Mouse (Mus musculus) 3T3-L1 (cell line): Measurements from ENCODE around the gene Anln.

Experiments used
- DNase-seq: peaks from one replicate; pipeline ENCODE4 v3.0.0-alpha.2; 2015; ENCODE audit warnings: low read depth, low spot score

Gene Anln

DNA sequence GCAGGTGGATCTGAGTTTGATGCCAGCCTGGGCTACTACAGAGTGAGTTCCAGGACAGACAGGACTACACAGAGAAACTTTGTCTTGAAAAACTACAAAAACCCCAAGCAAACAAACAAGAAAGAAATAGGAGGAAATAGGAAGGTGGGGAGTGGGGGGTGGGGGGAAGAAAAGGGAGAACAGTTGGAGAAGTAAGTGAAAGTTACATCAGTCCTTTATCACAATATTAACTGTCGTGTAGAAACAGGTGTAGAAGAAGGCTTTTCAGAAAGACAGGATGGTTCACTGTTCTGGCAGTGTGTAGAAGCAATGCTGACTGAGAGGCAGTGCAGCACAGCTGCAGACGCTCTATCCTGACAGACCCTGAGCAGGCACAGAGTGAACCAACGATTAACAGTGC, 14.0 kb upstream of the Anln start:
- DNase-seq: no peak

DNA sequence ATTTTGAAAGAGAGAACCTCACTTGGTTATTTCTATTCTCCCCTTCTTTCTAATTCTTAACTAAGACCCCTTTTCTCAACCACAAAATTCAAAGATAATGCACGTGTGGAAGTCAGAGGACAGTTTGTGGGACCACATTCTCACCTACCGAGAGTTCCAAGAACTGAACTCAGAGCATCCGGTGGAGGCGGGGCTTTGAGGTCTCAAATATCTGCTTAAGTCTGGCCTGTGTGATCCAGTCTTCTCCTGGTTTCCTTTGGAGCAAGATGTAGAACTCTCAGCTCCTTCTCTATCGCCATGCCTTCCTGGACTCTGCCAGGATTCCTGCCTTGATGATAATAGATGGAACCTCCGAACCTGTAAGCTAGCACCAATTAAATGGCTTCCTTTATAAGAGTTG, 13.0 kb upstream of the Anln start:
- no peak for DNase-seq

DNA sequence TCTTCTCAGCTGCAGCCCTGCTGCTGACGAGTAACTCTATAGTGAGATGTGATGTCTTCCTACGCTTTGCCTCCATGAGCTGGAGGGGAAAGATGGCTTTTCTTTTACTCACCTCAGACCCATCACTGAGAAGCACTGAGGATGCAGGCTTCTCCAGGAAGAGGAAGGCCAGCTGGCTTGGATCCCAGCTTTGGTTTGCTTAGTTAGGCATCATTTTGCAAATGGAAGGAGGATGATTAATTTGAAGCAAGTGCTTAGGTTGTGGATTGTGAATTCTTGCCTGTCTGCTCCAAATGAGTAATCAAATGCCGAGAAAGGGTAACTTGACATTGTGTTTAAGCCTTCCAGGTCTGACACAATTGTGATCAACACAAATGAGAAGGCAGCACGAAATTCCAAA, 10.0 kb upstream of the Anln start:
- peak; percentile 62 for DNase-seq

GRCm38 (mm10) chr9:22394725-22395124, 5.7 kb upstream of the Anln start:
- DNase-seq: no peak

- DNase-seq: peak; percentile 98
These were observed 1.4 kb upstream of the Anln start for GRCm38 (mm10) chr9:22390390-22390789.

DNA sequence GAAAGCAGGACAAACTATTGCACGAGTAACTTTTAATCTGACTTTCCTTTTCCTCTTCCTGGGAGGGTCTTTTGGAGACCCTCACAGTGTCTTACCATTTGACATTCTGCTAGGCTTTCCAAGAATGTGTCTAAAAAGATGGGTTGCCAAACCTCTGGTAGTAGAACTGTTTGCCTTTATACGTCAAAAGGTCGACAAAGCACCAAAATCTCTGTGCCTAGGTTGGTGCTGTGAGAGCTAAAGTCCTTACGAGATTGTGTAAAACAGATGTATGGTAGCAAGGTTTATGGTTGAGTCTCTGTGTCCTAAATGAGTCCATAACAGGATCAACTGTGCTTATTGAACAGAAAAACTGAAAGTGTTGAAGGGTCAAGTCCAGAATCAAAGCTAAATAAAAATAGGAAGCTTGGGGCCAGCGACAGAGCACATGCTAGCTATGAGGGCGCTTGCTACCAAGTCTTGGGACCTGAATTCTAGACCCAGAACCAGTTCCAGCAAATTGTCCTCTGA, 803 bp upstream of the Anln start:
- peak; percentile 51 for DNase-seq

GRCm38 (mm10) chr9:22388401-22388980, 497 bp downstream of the Anln start:
- peak; percentile 69 for DNase-seq

- DNase-seq: no peak
These were observed 1.1 kb downstream of the Anln start for GRCm38 (mm10) chr9:22387901-22388300.

- DNase-seq: peak; percentile 93
These were observed 3.1 kb downstream of the Anln start for GRCm38 (mm10) chr9:22385890-22386289.

DNA sequence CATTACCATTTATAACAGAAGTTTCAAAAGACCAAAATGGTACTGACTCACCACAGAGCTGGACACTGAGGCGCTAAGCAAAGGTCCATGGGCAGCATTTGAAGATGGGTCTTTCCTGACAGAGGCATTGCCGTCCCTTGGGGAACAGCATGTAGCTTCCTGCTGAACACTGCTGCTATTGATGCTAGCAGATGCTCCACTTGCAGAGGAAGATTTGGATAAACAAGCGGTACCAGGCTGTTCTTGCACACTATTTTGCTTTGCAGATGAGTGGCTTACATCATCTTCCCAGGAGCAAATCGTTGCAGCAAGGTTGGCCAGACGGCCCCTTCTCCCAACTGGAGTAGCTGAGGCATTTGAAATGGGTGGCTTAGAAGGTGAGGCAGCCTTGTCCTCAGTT, 12.9 kb downstream of the Anln start:
- DNase-seq: no peak

- peak; percentile 66 for DNase-seq
These were observed 16.2 kb downstream of the Anln start for GRCm38 (mm10) chr9:22372760-22373159.

DNA sequence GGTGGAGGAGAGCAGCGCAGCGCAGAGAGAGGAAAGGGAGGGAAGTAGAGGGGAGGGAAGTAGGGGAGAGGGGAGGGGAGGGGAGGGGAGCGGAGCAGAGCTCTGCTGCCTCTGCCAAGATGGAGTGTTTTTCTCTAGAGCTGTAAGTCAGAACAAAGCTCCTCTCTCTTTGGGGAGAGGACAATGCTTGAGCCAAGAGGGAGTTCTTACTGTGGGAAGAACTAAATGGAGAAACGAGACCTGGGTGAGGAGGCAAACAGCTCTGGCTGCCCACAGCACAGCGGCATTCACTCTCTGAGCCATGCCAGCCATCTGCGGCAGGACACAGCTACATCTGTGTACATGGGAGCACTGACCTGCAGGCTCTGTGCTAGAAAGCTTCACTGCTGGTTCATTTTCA, 21.0 kb downstream of the Anln start:
- no peak for DNase-seq

- peak; percentile 47 for DNase-seq
These were observed 22.4 kb downstream of the Anln start for GRCm38 (mm10) chr9:22366621-22367020.

DNA sequence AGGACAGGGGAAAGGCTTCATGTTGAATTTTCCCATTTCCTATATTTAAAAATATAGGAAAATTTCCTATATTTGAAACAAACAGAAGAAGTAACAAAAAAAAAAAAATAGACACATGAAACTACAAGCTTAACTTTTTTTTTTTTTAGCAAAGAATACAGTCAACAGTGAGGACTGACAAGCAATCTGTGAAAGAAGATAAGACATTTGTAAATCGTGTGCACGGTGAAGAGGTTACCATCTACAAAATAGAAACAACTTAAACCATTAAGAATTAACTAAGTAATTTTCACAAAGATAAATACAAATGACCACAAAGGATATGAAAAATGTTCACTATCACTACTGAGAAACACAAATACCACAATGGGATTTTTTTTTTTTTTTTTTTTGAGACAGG, 22.8 kb downstream of the Anln start:
- no peak for DNase-seq

GRCm38 (mm10) chr9:22360916-22361315, 28.1 kb downstream of the Anln start:
- peak; percentile 36 for DNase-seq

- DNase-seq: no peak
These were observed 33.1 kb downstream of the Anln start for GRCm38 (mm10) chr9:22355919-22356318.

GRCm38 (mm10) chr9:22353901-22354300, 35.1 kb downstream of the Anln start:
- DNase-seq: no peak

- peak; percentile 32 for DNase-seq
These were observed 35.5 kb downstream of the Anln start for GRCm38 (mm10) chr9:22353465-22353864.

GRCm38 (mm10) chr9:22340331-22340730, 48.7 kb downstream of the Anln start:
- DNase-seq: no peak

DNA sequence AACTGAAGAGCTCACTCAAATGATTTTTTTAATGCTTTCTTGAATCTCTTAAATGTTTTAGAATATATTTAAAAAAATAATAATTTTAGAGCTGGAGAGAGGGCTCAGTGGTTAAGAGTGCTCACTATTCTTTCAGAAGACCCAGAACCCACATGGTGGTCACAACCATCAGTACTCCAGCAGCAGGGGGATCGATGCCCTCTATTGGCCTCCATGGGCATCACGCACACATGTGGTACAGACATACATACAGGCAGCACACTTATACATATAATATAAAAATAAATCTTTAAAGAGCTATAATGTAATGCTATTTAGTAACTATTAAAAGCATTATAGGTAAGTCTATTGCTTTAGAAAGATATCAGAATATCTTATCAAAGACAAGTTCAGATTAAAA, 51.8 kb downstream of the Anln start:
- no peak for DNase-seq

GRCm38 (mm10) chr9:22327475-22328387, 61.3 kb downstream of the Anln start:
- DNase-seq: peak; percentile 52

DNA sequence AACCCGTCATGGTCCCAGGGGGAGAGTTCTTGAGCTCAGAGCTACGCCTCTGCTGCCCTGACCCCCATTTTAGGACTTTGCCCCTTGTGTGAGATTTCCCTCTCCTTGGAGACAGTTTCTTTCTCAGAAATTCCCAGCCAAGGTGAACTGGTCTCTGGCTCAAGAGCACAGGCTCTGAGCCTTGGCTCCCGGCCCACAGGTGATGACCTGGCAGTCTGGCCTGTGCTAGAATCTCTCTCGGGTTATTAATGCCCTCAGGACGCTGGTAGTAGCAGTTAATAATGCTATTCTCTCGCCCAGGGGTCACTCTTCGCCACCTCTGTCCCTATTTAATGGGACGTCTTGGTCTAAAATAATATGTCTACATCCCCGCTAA, 61.9 kb downstream of the Anln start:
- DNase-seq: no peak

GRCm38 (mm10) chr9:22324579-22324978, 64.4 kb downstream of the Anln start:
- no peak for DNase-seq
